Mouse (Mus musculus): Measurements from ENCODE around the gene Stard10. TPM values are rescaled to one million over a fixed set of nuclear protein-coding genes. Genes with fewer than 3 reads are reported as not detected.

Stard10 gene
- polyA plus RNA-seq, 1 experiment from 2014 or later = 361 TPM

GRCm38 (mm10) chr7:101318848-101319247 is 2.0 kb downstream of the Stard10 start:
- Histone ChIP-seq H3K4me3 (ENCODE audit: low read depth, low read length) (no peak overlapping the region), H3K4me2 (ENCODE audit: low read depth, low read length) (no peak overlapping the region), H3K9ac (replicated peaks) (no peak overlapping the region), H3K27ac (ENCODE audit: low read depth) (peak overlapping the region; percentile 17), H3K9me3 (ENCODE audit: low read length) (no peaks in the 10 kb centered on the region), H3K4me1 (ENCODE audit: insufficient read depth) (peaks cover 54% of the 10 kb centered on the region), H3K27me3 (ENCODE audit: insufficient read depth, low read length) (no peaks in the 10 kb centered on the region), H3K36me3 (replicated peaks; ENCODE audit: insufficient read depth, low read length) (no peaks in the 10 kb centered on the region)
- 38% methylated on average over 4 of the region's 4 CpGs for WGBS (ENCODE audit: insufficient replicate concordance)
- TF ChIP-seq CTCF (IDR thresholded peaks at IDR 0.05; ENCODE audit: low read depth) (no peak), EP300 (IDR thresholded peaks at IDR 0.05; ENCODE audit: low read depth) (peak; percentile 94)
- no peak for DNase-seq
- ATAC-seq = no peak

- Histone ChIP-seq H3K4me2 (ENCODE audit: low read depth, low read length) (no peak overlapping the region), H3K9ac (replicated peaks) (no peak overlapping the region), H3K9me3 (ENCODE audit: low read length) (no peaks in the 10 kb centered on the region), H3K27ac (ENCODE audit: low read depth) (peak overlapping the region; percentile 98), H3K4me3 (ENCODE audit: low read depth, low read length) (no peak overlapping the region), H3K4me1 (ENCODE audit: insufficient read depth) (peaks cover 62% of the 10 kb centered on the region), H3K27me3 (ENCODE audit: insufficient read depth, low read length) (no peaks in the 10 kb centered on the region), H3K36me3 (replicated peaks; ENCODE audit: insufficient read depth, low read length) (no peaks in the 10 kb centered on the region)
- no peak for TF ChIP-seq EP300 (IDR thresholded peaks at IDR 0.05; ENCODE audit: low read depth)
- TF ChIP-seq CTCF (IDR thresholded peaks at IDR 0.05; ENCODE audit: low read depth) = no peak
- DNase-seq (no peak), ATAC-seq (no peak)
- WGBS (ENCODE audit: insufficient replicate concordance) = 78% methylated on average over 1 of the region's 1 CpGs
Observed at GRCm38 (mm10) chr7:101319796-101320195, 2.9 kb downstream of the Stard10 start.

GRCm38 (mm10) chr7:101320399-101321217 is 3.7 kb downstream of the Stard10 start:
- DNase-seq = peak; percentile 85
- ATAC-seq = peak; percentile 51
- Histone ChIP-seq H3K27ac (ENCODE audit: low read depth) (peak overlapping the region; percentile 98), H3K4me3 (ENCODE audit: low read depth, low read length) (peak overlapping the region; percentile 88), H3K4me2 (ENCODE audit: low read depth, low read length) (peak overlapping the region; percentile 92), H3K4me1 (ENCODE audit: insufficient read depth) (peaks cover 65% of the 10 kb centered on the region), H3K9me3 (ENCODE audit: low read length) (no peaks in the 10 kb centered on the region), H3K27me3 (ENCODE audit: insufficient read depth, low read length) (no peaks in the 10 kb centered on the region), H3K9ac (replicated peaks) (peak overlapping the region; percentile 80), H3K36me3 (replicated peaks; ENCODE audit: insufficient read depth, low read length) (peaks cover 6% of the 10 kb centered on the region; the same call in 1 of the 2 replicates)
- TF ChIP-seq CTCF (IDR thresholded peaks at IDR 0.05; ENCODE audit: low read depth) (no peak), EP300 (IDR thresholded peaks at IDR 0.05; ENCODE audit: low read depth) (no peak)
- WGBS (ENCODE audit: insufficient replicate concordance) = 7% methylated on average over 21 of the region's 37 CpGs

GRCm38 (mm10) chr7:101321218-101321827 is 4.4 kb downstream of the Stard10 start:
- H3K27ac ChIP-seq (ENCODE audit: low read depth) = peak overlapping the region; percentile 98
- H3K9me3 ChIP-seq (ENCODE audit: low read length) = no peaks in the 10 kb centered on the region
- H3K4me2 ChIP-seq (ENCODE audit: low read depth, low read length) = peak overlapping the region; percentile 92
- peak overlapping the region; percentile 80 for H3K9ac ChIP-seq (replicated peaks)
- ATAC-seq (0 out of 2 replicates have a peak, but pooled peaks have one; percentile 0), DNase-seq (peak; percentile 62)
- 2% methylated on average over 42 of the region's 61 CpGs for WGBS (ENCODE audit: insufficient replicate concordance)
- H3K4me1 ChIP-seq (ENCODE audit: insufficient read depth) = peaks cover 63% of the 10 kb centered on the region
- no peaks in the 10 kb centered on the region for H3K27me3 ChIP-seq (ENCODE audit: insufficient read depth, low read length)
- H3K4me3 ChIP-seq (ENCODE audit: low read depth, low read length) = peak overlapping the region; percentile 88
- TF ChIP-seq EP300 (IDR thresholded peaks at IDR 0.05; ENCODE audit: low read depth) (no peak), CTCF (IDR thresholded peaks at IDR 0.05; ENCODE audit: low read depth) (no peak)
- H3K36me3 ChIP-seq (replicated peaks; ENCODE audit: insufficient read depth, low read length) = peaks cover 6% of the 10 kb centered on the region; the same call in 1 of the 2 replicates

GRCm38 (mm10) chr7:101323141-101323594 is 6.3 kb downstream of the Stard10 start:
- 42% methylated on average over 3 of the region's 4 CpGs for WGBS (ENCODE audit: insufficient replicate concordance)
- peak overlapping the region; percentile 88 for H3K4me3 ChIP-seq (ENCODE audit: low read depth, low read length)
- peak; percentile 74 for ATAC-seq
- H3K27ac ChIP-seq (ENCODE audit: low read depth) = peak overlapping the region; percentile 98
- peaks cover 6% of the 10 kb centered on the region for H3K36me3 ChIP-seq (replicated peaks; ENCODE audit: insufficient read depth, low read length)
- H3K9me3 ChIP-seq (ENCODE audit: low read length) = no peaks in the 10 kb centered on the region
- H3K9ac ChIP-seq (replicated peaks) = peak overlapping the region; percentile 80
- H3K27me3 ChIP-seq (ENCODE audit: insufficient read depth, low read length) = no peaks in the 10 kb centered on the region
- peak overlapping the region; percentile 92 for H3K4me2 ChIP-seq (ENCODE audit: low read depth, low read length)
- peaks cover 51% of the 10 kb centered on the region for H3K4me1 ChIP-seq (ENCODE audit: insufficient read depth)
- TF ChIP-seq EP300 (IDR thresholded peaks at IDR 0.05; ENCODE audit: low read depth) (peak; percentile 82), CTCF (IDR thresholded peaks at IDR 0.05; ENCODE audit: low read depth) (peak; percentile 37)
- peak; percentile 85 for DNase-seq

Data from liver, postnatal 0 days (tissue).